Mouse (Mus musculus) liver (tissue): ENCODE results near the gene Crybb2.
"Not testable (repeated sequence)": the region's sequence is repeated elsewhere in the genome, so short reads cannot be mapped to it uniquely, and the experiment has no call there.

Source experiments
- DNase-seq: peaks from one replicate; pipeline ENCODE4 v3.0.0-alpha.2; 2020; ENCODE audit warnings: mixed read lengths

Crybb2 gene

DNA sequence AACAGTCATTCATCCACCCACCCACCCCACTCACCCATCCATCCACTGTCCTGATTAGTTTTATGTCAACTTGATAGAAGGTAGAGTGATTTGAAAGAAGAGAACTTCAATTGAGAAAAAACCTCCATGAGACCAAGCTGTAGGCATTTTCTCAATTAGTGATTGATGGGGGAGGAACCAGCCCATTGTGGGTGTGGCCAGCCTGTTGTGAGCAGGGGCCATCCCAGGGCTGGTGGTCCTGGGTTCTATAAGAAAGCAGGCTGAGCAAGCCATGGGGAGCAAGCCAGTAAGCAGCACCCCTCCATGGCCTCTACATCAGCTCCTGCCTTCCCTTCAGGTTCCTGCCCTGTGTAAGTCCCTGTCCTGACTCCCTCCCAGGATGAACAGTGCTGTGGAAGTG is at the start of gene Crybb2:
TSS of gene Crybb2 (minus strand) at position 101 of the 400 bp plus-strand sequence.
- no peak for DNase-seq

DNA sequence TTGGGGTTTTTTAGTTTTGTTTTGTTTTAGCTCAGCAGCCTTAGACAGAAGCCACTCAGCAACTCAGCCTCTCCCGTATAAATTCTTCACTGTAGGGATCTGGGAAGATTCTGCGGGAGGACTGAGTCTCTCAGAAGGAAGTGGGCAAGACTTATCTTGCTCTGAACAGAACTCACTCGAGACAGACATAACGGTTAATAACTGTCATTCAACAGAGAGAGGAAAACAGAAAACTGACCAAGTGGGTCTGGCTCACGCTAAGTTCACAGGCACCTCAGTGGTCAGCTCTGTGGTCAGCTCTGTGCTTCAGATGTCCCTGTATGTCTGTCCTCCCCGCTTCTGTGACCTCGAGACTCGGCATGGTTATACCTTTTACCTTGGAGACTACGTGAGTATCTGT is 49.4 kb upstream of the Crybb2 start:
- DNase-seq = no peak

DNA sequence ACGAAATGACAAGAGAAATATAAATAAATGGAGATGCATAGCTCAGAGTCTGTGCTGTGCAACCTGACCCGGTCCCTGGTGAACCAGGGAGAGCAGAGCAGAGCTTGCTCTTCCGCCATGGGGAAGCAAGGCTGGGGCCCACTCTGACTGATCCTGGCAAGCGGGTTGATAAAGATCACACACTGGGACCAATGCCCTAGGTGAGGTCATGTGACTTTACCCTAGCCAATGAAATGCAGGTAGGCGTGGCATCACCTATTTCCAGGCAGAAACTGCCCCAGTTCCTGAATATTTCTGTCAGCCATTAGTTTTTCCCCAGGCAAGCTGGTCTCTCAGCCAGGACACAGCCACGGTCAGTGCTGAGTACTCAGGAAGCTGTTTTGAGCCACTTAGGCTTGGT is 48.8 kb upstream of the Crybb2 start:
- DNase-seq = peak; percentile 78

DNA sequence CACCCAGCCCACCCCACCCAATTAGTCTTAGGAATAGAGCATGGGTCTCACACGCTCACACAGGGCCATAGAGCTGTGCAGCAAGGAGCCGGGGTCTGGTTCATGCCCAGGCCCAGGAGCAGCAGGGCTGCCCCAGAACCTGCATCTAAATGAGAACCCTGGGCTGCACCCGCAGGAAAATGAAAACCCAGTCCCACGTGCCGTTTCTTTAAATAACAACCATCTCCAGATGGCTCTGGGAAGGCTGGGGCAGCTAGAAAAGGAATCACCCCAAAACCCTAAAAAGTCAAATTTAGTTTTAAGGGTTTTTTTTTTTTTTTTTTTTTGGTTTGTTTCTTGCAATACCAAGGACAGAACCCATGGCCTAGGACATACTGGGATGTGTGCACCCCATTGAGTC is 47.4 kb upstream of the Crybb2 start:
- DNase-seq = no peak

DNA sequence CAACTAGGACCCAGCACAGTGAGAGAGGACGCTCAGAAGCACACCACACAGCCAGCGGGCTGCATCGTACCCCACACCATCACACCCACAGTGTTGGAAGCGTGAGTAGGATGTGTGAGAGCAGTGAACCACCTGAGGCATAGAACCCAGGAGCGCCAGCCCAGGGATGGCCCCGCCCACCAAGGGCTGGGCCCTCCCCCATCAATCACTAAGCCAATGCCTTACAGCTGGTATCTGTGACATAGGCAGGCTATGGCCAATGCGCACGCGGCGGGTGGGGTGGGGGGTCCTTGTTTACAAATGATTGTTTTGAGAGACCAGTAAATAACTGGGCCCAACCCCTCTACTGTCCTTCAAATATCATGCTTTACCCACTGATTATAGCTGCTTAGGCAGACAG is 46.0 kb upstream of the Crybb2 start:
- DNase-seq = no peak

DNA sequence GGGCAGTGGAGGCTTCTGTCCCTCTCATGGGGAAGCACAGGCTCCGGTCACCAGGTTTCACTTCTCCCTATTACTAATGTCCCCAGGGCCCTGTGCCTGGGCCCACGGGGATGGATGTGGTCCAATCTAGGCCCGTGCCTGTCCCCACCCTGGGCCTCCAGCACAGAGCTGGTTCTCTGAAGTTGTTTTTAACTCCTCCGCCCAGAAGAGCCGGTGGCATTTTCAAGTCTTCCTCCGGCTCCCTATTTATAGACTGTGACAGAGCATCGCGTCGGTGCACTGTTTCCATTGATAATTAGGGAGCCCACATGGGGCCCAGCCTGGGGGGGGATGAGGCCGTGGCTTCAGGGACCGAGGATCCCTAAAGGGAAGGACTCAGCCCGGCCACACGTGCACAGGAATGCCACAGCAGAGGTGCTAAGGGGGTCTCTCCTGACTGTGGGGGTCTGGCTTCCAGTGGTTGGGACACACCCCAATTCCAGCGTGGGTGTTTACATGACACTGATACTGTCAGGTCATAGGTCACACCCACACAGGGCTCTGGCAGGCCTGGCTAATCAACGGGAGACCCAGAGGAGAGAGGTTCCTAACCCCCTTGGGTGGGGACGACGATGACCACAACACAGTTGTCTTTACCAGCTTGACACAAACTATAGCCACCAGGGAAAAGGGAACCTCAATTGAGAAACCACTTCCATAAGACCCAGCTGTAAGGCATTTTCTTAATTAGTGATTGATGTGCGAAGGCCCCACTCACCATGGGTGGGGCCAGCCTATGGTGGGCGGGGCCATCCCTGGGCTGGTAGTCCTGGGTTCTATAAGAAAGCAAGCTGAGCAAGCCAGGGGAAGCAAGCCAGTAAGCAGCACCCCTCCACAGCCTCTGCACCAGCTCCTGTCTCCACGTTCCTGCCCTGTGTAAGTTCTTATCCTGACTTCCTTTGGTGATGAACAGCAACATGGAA is 44.6 kb upstream of the Crybb2 start:
- DNase-seq = peak; percentile 70

DNA sequence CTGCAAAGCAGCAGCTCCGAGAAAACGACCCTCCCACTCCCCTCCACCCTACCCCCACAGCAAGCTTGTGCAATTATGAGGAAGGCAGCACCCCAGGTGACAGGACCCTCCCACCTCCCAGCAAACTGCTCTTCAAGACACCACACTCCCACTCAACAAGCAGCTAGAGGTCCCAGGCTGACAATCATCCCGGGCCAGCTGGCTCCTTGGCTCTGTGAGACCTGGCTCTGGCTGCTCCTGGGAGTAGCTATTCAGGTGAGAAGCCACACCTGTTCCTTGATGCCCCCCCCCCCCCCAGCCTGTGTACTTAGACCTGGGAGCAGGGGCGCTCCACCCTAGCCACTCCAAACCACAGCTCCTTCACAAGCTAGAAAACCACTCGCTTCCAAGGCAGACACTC is 43.2 kb upstream of the Crybb2 start:
- no peak for DNase-seq

DNA sequence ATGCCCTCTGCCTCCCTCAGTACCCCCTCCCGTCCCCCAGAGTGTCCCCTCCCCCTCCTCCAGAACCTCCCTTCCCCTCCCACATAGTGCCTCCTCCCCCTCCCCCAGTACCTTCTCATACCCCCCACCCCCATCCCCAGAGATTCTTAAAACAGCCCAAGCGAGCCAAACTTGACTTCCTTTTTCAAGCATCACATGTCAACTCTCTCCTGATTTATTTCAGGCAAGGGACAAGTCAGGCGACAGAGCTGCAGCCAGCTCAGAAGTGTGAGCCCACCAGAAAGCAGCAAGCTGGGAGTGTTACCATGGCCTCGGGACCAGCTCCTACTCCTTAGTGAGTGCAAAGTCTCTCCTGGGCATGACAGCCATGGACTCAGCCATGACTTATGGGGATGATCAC is 41.4 kb upstream of the Crybb2 start:
- DNase-seq = no peak

DNA sequence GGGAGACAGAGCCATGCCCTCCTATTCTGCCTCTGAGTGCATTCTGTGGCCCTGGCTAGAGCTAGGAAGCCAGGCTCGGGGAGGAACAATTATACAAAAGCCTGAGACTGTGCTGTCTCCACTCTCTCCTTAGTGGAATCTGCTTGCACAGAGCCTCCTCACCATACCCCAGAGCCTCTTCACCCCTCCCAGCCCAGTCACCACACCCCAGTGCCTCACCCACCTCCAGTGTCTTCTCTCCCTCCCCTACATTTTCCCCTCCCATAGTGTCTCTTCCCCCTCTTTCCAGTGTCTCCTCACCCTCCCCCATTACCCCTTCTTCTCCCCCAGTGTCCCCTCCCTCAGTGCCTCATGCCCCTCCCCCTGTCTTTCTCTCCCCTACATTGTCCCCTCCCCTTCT is 41.0 kb upstream of the Crybb2 start:
- peak; percentile 52 for DNase-seq

DNA sequence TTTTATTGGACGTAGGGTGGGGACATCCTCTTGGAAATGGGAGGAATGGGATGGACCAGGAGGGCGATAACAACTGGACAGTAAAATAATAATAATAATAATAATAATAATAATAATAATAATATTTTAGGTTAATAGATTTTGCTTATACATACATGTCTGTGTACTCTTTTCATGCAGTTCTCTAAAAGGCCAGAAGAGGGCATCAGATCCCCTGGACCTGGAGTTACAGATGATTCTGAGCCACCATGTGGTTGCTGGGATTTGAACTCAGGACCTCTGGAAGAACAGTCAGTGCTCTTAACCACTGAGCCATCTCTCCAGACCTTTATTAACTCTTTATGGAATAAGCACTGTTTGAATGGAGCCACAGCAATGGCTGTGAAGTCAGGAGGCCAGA is 39.7 kb upstream of the Crybb2 start:
- not testable (repeated sequence) for DNase-seq

DNA sequence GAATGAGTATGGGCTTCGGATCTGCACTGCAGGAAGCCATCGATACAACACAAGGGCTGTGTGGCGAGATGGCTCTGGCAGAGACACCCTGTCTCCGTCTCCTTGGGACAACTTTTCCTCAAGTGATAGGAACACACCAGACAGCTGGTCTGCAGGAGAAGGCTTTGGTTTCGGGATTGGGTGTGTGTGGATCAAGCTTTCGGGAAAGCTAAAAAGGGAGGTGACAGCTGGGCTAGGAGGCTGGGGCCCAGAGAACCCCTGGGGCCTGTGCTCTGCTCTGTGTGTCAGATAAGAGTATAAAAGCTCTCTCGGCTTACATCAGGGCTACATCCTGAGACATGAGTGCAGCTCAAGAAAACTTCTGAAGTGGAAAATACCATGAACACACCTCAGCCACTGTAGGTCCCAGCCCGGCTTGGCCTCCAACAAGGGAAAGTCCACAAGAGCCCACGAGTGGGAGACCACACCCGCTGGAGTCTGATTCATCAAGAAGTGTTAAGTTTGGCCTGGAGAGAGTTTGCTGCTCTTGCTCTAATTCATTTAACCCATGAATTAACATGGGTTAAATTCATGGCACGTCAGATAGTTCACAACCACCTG is 38.3 kb upstream of the Crybb2 start:
- no peak for DNase-seq

DNA sequence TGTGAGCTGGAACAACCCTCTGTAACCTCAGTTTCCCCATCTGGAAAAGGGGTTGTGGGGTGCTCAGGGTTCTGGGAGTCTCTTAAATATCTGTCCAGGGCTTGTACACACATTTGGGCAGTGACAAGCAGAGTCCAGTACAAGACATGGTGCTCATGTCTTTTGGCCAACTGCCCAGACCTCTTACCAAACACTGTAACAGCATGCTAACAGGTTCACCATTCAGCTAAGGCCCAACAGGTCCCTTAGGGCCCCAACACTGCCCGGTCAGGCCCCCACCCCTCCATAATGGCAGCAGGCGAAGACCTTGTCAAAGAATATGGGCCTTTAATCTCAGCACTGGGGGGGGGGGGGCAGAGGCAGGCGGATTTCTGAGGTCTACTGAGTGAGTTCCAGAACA is 37.8 kb upstream of the Crybb2 start:
- DNase-seq = no peak

DNA sequence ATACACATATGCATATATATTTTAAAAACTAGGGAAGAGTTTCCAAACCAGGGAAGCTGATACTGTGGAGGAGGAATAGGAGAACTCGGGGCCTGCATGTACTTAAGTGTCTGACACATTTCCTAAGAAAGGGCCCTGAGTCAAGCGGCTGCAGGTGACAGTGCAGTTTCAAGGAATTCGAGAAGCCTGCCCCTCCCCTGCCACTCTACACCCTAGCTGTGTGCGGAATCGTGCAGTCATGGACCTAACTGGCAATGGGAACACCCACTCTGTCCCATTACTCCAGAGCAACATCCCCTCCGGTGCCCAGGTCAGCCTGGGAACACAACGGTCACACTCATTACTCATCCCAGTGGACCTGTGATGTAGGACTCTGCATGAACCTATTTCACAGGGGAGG is 36.7 kb upstream of the Crybb2 start:
- DNase-seq = no peak

DNA sequence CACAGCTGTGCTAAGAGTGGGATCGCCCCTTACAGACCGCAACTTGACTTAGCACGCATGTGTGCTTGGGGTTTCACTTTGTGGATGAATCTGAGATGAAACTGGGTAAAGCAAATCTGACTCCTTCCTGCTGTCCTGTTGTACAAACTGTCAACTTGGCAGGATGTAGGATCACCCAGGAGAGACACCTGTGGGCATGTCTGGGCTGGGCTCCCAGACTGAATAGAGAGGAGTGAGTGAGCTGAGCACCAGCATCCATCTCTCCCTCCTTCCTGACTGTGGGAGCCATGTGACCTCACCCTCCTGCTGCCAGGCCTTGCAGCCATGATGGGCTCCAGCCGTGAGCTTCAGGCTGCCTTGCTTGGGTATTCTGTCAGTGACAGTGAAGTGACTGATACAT is 35.6 kb upstream of the Crybb2 start:
- no peak for DNase-seq

DNA sequence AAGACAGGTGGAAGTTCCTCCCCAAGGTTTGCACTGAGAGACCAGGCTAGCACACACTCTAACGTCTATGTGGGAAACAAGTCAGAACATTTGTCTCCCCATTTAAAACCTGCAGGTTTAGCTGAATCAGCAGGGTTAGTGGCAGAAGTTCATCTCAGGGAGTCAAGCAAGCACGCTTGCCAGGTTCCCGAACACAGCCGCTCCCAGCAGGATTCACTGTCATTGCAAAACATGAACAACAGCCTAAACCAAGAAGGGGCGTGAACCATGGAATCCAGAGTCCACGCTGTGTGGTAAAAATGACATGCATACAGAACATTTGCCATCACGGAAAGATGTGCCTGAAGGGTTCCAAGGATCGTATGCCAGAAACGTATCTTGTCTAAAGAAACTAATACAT is 35.1 kb upstream of the Crybb2 start:
- no peak for DNase-seq

DNA sequence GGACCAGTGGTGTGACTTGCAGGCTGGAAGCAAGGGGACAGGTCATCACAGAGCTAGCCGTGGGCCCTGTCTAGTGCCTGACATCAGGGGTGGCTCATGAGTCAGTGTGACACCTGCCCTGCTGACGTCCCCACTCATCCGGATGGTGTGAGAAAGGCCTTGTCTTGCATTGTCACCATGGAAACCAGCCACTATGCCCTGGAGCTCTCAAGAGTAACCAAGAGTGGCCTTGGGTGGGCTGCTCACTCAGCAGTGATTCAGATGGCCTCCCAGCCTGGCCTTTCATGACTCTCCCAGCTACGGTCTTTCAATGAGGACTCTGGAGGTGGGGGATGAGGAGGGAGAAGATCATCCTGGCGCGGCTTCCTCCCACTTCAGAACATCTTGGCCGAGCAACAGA is 32.5 kb upstream of the Crybb2 start:
- DNase-seq = no peak

DNA sequence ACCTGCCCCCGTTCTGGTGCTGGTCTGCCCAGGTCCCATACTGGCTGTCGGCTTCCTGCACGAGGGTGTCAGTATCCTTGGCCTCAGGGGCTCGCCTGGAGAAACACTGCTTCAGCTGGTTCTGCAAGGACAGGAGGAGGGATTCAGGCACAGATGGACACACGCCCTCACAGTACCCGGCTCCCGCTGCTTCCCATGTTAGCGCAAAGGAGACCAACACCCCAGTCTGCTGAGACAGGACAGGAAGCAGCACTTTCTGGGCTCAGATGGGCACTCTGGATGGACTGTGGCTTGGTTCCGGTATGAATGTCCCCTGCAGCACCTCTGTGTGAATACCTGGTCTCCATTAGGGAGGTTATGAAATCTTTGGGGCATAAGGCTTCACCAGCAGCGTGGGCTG is 31.5 kb upstream of the Crybb2 start:
- DNase-seq = no peak

DNA sequence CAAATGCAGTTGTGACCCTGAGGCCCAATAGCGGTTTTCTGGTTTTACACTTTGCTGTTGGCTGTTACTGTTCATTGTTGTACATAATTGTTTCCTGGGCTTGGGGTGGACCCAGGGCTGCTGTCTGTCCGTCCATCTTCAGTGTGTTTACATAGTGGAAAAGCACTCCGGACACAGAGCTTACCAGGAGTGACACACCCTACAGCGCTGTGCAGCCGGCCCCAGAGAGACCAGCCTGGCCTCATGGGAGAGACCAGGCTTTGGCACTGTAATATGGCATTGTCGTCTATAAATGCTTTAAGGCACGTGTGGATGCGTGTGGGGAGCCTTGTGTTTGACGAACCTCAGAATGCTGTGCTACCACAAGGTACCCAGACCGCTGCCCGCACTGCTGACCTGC is 30.5 kb upstream of the Crybb2 start:
- DNase-seq = no peak

DNA sequence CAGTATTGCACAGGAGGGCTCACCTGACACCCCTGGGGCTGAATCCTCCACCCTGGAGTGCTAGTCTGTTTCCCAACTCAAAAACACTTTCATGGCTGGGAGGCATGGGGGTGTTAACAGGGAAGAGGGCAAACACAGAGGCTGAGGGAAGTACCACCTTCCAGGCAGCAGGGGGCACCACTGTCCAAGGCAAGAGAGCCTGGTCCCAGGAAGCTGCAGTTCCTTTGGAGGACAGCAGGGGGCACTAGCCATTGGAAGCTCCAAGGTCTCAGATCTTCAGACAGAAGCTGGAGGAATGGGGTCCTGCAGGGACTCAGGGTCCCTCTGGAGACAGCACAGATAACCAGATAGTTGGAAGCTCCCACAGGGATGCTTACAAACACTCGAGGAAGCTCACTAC is 29.6 kb upstream of the Crybb2 start:
- DNase-seq = peak; percentile 88

DNA sequence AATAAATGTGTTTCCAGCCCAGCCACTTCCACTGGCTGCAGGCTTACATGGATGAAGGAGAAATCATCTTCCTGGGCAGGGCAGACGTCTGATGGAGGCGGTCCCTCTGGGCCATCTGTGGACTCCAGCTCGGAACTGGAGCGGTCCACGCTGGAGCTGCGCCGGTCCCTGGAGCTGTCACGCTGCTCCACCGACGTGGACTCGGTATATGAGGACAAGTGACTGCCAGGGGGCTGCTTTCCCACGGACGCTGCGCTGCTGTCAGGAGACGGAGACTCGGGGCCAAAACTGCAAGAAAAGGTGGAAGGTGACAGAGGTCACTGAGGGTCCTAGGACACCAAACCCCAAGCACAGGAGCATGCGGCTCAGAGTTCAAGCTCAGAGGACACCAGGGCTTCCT is 27.6 kb upstream of the Crybb2 start:
- DNase-seq = no peak

DNA sequence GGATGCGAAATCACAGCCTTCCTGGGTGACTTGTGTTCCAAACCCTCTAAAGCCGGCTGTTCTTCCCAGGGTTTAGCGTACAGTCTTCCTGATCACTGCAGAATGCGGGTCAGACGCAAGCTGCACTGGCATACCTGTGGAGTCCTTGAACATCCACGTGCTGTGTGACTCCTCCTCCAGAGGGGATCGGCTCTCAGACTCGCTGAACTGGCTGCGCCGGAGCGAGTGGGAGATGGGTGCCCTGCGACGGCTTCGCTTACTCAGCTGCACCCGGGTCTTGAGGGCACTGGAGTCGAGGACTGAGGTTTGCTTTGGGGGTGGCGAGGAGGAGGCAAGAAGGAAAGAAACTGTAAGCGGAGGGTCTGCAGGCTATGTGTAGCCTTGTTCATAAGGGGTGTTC is 25.5 kb upstream of the Crybb2 start:
- no peak for DNase-seq

DNA sequence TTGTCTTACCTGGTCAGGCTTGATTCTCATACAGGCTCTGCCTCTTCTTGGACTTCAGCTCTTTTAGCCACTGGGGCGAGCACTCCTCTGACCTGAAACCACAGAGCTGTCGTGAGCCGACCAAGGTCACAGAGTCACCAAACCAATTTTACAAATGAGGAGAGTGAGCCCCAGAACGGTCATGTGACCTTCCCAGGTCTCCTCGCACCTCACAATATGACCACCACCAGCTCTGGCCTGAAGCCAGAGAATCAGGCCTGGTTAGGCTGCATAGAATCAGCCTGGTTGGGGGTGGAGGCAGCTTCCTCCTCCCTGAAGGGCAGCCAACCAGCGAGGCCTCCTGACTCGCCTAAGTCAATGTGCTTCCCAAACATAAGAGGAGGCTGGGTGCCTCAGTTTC is 22.5 kb upstream of the Crybb2 start:
- DNase-seq = no peak

DNA sequence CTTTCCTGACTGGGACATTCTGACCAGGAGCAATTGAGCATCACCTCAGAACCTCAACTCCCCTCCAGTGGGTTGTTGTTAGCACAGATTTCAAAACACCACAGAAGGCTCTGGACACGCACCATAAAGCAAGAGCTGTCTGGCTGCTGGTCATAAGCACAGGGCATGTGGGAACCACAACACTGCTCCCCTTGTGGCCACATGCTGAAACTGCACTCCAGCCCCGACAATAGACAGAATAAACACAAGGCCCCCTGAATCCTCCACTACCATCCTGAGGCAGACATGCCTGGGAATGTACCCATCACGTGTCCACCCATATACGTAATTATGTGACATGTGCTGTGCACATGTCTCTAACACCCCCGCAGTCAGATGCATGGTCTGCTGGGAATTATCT is 21.2 kb upstream of the Crybb2 start:
- DNase-seq = no peak

DNA sequence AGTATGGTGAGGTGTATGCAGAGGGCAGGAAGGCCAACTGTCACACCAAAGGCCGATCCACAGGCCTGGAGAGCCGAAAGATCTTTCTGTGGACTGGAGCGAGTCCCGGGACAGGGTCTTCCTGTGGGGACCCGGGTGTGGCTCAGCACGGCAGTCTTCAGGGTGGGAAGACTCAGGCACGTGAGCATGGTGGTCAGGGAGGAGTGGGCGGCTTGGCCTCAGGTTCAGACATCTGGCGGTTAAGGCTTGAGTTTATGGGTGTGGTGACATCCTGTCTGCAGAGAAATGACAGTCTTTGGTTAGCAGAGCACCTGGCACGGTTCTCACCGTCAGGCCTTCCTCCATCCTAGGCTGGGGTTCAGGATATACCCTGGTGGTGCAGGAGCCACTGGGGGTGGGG is 20.8 kb upstream of the Crybb2 start:
- no peak for DNase-seq
